Mouse (Mus musculus) lung, postnatal 0 days (tissue): ENCODE measurements at regions not wholly inside any gene's neighbourhood (a gene's known extent, or its start where the extent isn't known, plus 50 kb on each side); places are given as distances from the start of the nearest gene placed in this dataset.

Experiments
- CTCF ChIP-seq: IDR thresholded peaks from 2 replicates; pipeline ENCODE4 v1.5.1; 2016; ENCODE audit warnings: antibody characterized with exemption, mild to moderate bottlenecking
- EP300 ChIP-seq: IDR thresholded peaks from 2 replicates; pipeline ENCODE4 v1.6.1; 2016; ENCODE audit warnings: antibody characterized with exemption, mild to moderate bottlenecking, control low read depth

DNA sequence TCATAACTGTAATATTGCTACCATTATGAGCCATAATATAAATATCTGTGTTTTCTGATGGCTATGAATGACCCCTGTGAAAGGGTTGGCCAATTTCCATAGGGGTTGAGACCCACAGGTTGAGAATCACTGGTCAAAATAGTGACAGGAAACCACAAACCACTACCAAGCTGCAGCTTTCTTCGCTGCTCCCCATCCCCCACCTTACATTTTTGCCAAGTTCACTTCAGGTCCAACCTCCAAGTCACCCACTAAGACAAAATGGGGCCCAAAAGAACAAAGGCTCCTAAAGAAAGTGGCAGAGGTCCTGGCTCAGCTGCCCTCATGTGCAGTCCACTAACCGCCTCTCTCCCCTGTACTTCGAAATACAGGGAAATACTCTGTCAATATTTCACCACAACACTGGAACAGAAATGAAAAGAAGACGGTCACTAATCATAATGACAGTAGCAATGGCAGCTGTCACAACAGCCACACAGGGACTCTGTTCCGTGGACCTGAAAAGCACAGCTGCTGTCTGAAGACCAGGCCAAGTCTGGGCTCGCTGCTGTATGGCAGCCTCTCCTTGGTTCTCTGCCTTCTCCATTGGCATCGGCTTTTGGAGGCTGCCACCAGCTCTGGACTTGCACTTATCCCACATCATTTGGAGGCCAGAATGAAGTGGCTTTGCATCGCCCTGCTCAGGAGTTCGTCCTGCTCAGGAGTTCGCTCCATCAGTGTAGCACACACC, 257.3 kb upstream of the Kdm8 start:
- TF ChIP-seq EP300 (no peak), CTCF (no peak)
